ENCODE assay signal across 26 mouse cellular contexts in the genomic region with DNA sequence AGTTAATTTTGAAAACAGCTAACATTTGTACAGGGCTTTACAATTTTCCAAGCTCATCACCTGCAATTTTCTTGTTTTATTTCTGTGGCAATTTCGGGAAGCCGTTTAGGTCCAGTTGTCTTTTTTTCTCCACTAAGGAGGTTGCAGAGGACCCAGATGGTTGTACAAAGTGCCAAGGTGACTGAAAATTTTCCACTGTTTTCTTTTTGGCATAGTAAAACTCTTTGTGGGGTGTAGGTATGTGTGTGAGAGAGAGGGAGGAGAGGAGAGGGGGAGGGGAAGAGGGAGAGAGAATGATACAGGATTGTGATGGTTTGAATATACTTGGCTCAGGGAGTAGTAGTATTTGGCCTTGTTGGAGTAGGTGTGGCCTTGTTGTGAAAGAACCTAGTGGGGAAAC.
"Had no signal": no experiment of that assay in that cellular context is flagged by ENCODE, and none has a peak within 500 bp of the region (broad histone marks: within the 10 kb centered on the region; RNA-seq: fewer than 3 reads in every experiment).

No protein-coding gene starts in this region.

- H3K4me1 ChIP-seq: embryonic facial prominence, embryonic 10.5 days; embryonic facial prominence, embryonic 12.5 days; embryonic facial prominence, embryonic 13.5 days; embryonic facial prominence, embryonic 15.5 days; forebrain, embryonic 10.5 days; forebrain, embryonic 12.5 days; forebrain, embryonic 13.5 days; forebrain, embryonic 15.5 days; heart, embryonic 10.5 days; heart, embryonic 12.5 days had no signal

- H3K9ac ChIP-seq: embryonic facial prominence, embryonic 12.5 days; embryonic facial prominence, embryonic 13.5 days; embryonic facial prominence, embryonic 15.5 days; forebrain, embryonic 12.5 days; forebrain, embryonic 13.5 days; forebrain, embryonic 15.5 days; forebrain, postnatal 0 days; heart, embryonic 12.5 days had no signal

- H3K36me3 ChIP-seq: embryonic facial prominence, embryonic 10.5 days; embryonic facial prominence, embryonic 12.5 days; embryonic facial prominence, embryonic 13.5 days; embryonic facial prominence, embryonic 15.5 days; forebrain, embryonic 10.5 days; forebrain, embryonic 12.5 days; forebrain, embryonic 15.5 days; heart, embryonic 10.5 days; heart, embryonic 12.5 days had no signal

- H3K27ac ChIP-seq: embryonic facial prominence, embryonic 10.5 days; embryonic facial prominence, embryonic 12.5 days; embryonic facial prominence, embryonic 13.5 days; embryonic facial prominence, embryonic 15.5 days; forebrain, embryonic 10.5 days; forebrain, embryonic 12.5 days; forebrain, embryonic 13.5 days; forebrain, embryonic 15.5 days; gastrocnemius, adult 2 months; heart, adult 2 months; heart, embryonic 10.5 days had no signal

- H3K27me3 ChIP-seq: embryonic facial prominence, embryonic 12.5 days; embryonic facial prominence, embryonic 13.5 days; embryonic facial prominence, embryonic 15.5 days; forebrain, embryonic 12.5 days; forebrain, embryonic 13.5 days; forebrain, embryonic 15.5 days had no signal

- ATAC-seq: forebrain, embryonic 13.5 days; forebrain, embryonic 14.5 days; forebrain, embryonic 15.5 days; forebrain, embryonic 16.5 days; forebrain, postnatal 0 days had no signal

- H3K4me3 ChIP-seq: embryonic facial prominence, embryonic 10.5 days; embryonic facial prominence, embryonic 12.5 days; embryonic facial prominence, embryonic 13.5 days; embryonic facial prominence, embryonic 15.5 days; erythroblast, embryonic 14.5 days; forebrain, embryonic 10.5 days; forebrain, embryonic 12.5 days; forebrain, embryonic 13.5 days; forebrain, embryonic 15.5 days; gastrocnemius, adult 2 months; heart, adult 2 months; heart, embryonic 10.5 days; heart, embryonic 12.5 days had no signal

- H3K4me2 ChIP-seq: embryonic facial prominence, embryonic 12.5 days; embryonic facial prominence, embryonic 13.5 days; embryonic facial prominence, embryonic 15.5 days; forebrain, embryonic 12.5 days; forebrain, embryonic 13.5 days; forebrain, embryonic 15.5 days; heart, embryonic 11.5 days; heart, embryonic 12.5 days had no signal

- DNase-seq: cerebellum, postnatal 14 days; cerebellum, postnatal 25 days; embryo, embryonic 11 days; forebrain, postnatal 0 days; gastrocnemius, adult 2 months; gastrocnemius, postnatal 10 days; gastrocnemius, postnatal 14 days; gastrocnemius, postnatal 25 days; gastrocnemius, postnatal 36 days; heart, adult 11 months; heart, adult 18-20 months; heart, adult 2 months had no signal

- H3K9me3 ChIP-seq: embryonic facial prominence, embryonic 10.5 days; embryonic facial prominence, embryonic 12.5 days; embryonic facial prominence, embryonic 13.5 days; embryonic facial prominence, embryonic 15.5 days; forebrain, embryonic 10.5 days; forebrain, embryonic 12.5 days; forebrain, embryonic 13.5 days; forebrain, embryonic 15.5 days; heart, embryonic 10.5 days had no signal
